Mouse (Mus musculus) urinary bladder, postnatal 14 days (tissue): ENCODE measurements around the gene Rasl2-9.
"Not testable (repeated sequence)": the region's sequence is repeated elsewhere in the genome, so short reads cannot be mapped to it uniquely, and the experiment has no call there.

Experiments
- DNase-seq: peaks from one replicate; pipeline ENCODE4 v3.0.0; 2021; ENCODE audit warnings: low spot score

Rasl2-9 gene

GRCm38 (mm10) chr7:5080815-5081214 is 44.9 kb downstream of the Rasl2-9 start:
- DNase-seq: no peak

- DNase-seq: peak; percentile 97
Observed at GRCm38 (mm10) chr7:5080010-5080751, 45.6 kb downstream of the Rasl2-9 start, which contains the start of gene Epn1. Gene Epn1, plus strand, starts transcription at chr7:5080235.

- DNase-seq: not testable (repeated sequence)
Observed at GRCm38 (mm10) chr7:5079365-5080009, 46.3 kb downstream of the Rasl2-9 start.

- no peak for DNase-seq
Observed at GRCm38 (mm10) chr7:5076931-5077330, 48.8 kb downstream of the Rasl2-9 start.

- DNase-seq: no peak
Observed at GRCm38 (mm10) chr7:5074984-5075383, 50.8 kb downstream of the Rasl2-9 start.
